Mouse (Mus musculus): ENCODE results near the gene Gm10439.
"Not testable (repeated sequence)": the region's sequence is repeated elsewhere in the genome, so short reads cannot be mapped to it uniquely, and the experiment has no call there.

Gm10439 gene

GRCm38 (mm10) chrX:149594270-149594669 is at the start of gene Gm10439:
Gm10439 (plus strand) TSS chrX:149594570.
- DNase-seq (ENCODE audit: low spot score): not testable (repeated sequence)

All from MN1 (cell line).